Mouse (Mus musculus) C2C12 (cell line): ENCODE data around the gene Nfkbib.

Source experiments
- CTCF ChIP-seq: IDR thresholded peaks from one replicate; pipeline ENCODE4 v1.5.1; 2011; ENCODE audit not compliant: control insufficient read depth, insufficient read depth, insufficient read length
- FOSL1 ChIP-seq: IDR thresholded peaks from one replicate; pipeline ENCODE4 v1.8.0; 2011; ENCODE audit warnings: mild to moderate bottlenecking, low read length; ENCODE audit not compliant: poor library complexity, insufficient read depth, severe bottlenecking
- MAX ChIP-seq: IDR thresholded peaks from one replicate; pipeline ENCODE4 v1.6.1; 2011; ENCODE audit warnings: mild to moderate bottlenecking, control low read depth
- MYOD1 ChIP-seq: IDR thresholded peaks from one replicate; pipeline ENCODE4 v1.6.1; 2011; ENCODE audit warnings: low read depth; ENCODE audit not compliant: control insufficient read depth, insufficient read length
- MYOG ChIP-seq: IDR thresholded peaks from one replicate; pipeline ENCODE4 v1.6.1; 2011; ENCODE audit not compliant: control insufficient read depth, insufficient read length; ENCODE audit errors: extremely low read depth
- USF1 ChIP-seq: IDR thresholded peaks from one replicate; pipeline ENCODE4 v1.6.1; 2011; ENCODE audit warnings: low read depth, mild to moderate bottlenecking, control low read depth, moderate library complexity

DNA sequence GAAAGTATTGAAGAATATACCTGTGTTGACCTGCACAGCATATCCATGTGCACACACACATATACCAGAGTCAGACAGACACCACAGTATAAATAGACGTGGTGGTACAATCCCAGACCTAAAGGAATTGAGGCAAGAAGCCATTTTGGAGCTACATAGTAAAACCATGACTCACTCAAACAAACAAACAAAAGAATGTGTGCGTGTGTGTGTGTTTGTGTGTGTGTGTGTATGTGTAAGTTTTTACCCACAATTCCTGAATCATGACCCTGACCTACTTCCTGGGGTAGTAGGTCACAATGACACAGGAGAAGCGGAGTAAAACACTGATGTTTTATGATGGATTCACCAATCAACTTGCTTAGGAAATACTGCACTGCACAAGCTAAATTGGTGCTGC, 34.1 kb upstream of the Nfkbib start:
- TF ChIP-seq CTCF (no peak), MAX (no peak), FOSL1 (no peak), USF1 (no peak), MYOD1 (no peak), MYOG (no peak)
